Mouse (Mus musculus): ENCODE data around the gene Hspa4. TPM values are rescaled to one million over a fixed set of nuclear protein-coding genes. Genes with fewer than 3 reads are reported as not detected.

Hspa4 gene
- total and polyA plus RNA-seq, 3 experiments = 184 to 585 (median 363) TPM

DNA sequence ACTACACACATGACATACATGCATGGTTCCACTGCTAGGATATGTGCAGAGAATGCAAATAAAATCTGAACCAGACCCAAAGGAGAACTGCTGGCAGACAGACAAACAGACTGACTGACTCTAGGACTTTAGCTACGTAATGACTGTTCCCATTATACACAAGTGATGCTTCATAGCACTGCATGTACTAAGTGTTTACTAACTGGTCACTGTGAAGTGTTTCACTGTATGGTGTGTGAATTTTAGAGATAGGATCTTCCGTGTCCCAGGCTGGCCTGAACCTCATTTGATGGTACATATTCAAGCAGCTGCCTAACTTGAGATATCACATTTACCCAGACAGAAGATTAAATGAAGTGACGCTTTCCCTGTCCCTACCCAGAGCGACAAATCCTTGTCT lies 21.8 kb downstream of the Hspa4 start:
- Histone ChIP-seq H3K4me1 (ENCODE audit: control insufficient read depth in 1 of 2, insufficient read depth in 2 of 2) (peaks cover 0 to 5% of the 10 kb centered on the region in 2 experiments; a peak in 1 of 4 replicates), H3K4me2 (ENCODE audit: insufficient read depth, low read depth, poor library complexity, severe bottlenecking) (no peak overlapping the region), H3K9ac (ENCODE audit: insufficient read depth, low read depth) (no peak overlapping the region), H3K4me3 (replicated peaks in 1 of 3; ENCODE audit: low read depth in 2 of 3, low read length in 2 of 3, poor library complexity in 1 of 3) (no peak overlapping the region), H3K36me3 (replicated peaks in 1 of 2; ENCODE audit: control insufficient read depth in 1 of 2, insufficient read depth in 1 of 2, low read length in 1 of 2) (peaks cover 69 to 96% of the 10 kb centered on the region in 2 experiments), H3K79me2 (replicated peaks; ENCODE audit: control insufficient read depth, extremely low read depth, insufficient read depth, poor library complexity, severe bottlenecking) (peaks cover 72% of the 10 kb centered on the region), H3K27me3 (replicated peaks) (no peaks in the 10 kb centered on the region), H3K27ac (ENCODE audit: insufficient read depth, low read depth) (no peak overlapping the region), H3K9me3 (replicated peaks; ENCODE audit: low read length) (no peaks in the 10 kb centered on the region)
- no peak for DNase-seq (ENCODE audit: extremely low read depth)
- no peak for TF ChIP-seq MAX (IDR thresholded peaks at IDR 0.05; ENCODE audit: low read length)
- no peak for TF ChIP-seq USF2 (conservative IDR thresholded peaks at IDR 0.05; ENCODE audit: low read depth, low read length)
- no peak for TF ChIP-seq MXI1 (IDR thresholded peaks at IDR 0.05; ENCODE audit: low read depth, low read length)
- dilution Hi-C loops (cut with MboI; ENCODE audit: extremely low pct_ligation_motif_present, extremely low pct_unique_long_range_greater_than_20kb, low sequenced_read_pairs) = no loop called here
- in situ Hi-C loops (cut with MboI; ENCODE audit: low pct_ligation_motif_present, low pct_unique_long_range_greater_than_20kb, low sequenced_read_pairs) = no loop called here

- H3K4me3 ChIP-seq (replicated peaks in 1 of 3; ENCODE audit: low read depth in 2 of 3, low read length in 2 of 3, poor library complexity in 1 of 3) = no peak overlapping the region
- no peaks in the 10 kb centered on the region for H3K9me3 ChIP-seq (replicated peaks; ENCODE audit: low read length)
- H3K9ac ChIP-seq (ENCODE audit: insufficient read depth, low read depth) = no peak overlapping the region
- H3K79me2 ChIP-seq (replicated peaks; ENCODE audit: control insufficient read depth, extremely low read depth, insufficient read depth, poor library complexity, severe bottlenecking) = peaks cover 50% of the 10 kb centered on the region
- DNase-seq (ENCODE audit: extremely low read depth) = no peak
- H3K4me1 ChIP-seq (ENCODE audit: control insufficient read depth in 1 of 2, insufficient read depth in 2 of 2) = peaks cover 0 to 5% of the 10 kb centered on the region in 2 experiments; a peak in 1 of 4 replicates
- peaks cover 72 to 95% of the 10 kb centered on the region in 2 experiments for H3K36me3 ChIP-seq (replicated peaks in 1 of 2; ENCODE audit: control insufficient read depth in 1 of 2, insufficient read depth in 1 of 2, low read length in 1 of 2)
- TF ChIP-seq SIN3A (IDR thresholded peaks at IDR 0.05; ENCODE audit: low read length) (no peak), TBP (conservative IDR thresholded peaks at IDR 0.05; ENCODE audit: low read depth, low read length) (no peak), PAX5 (IDR thresholded peaks at IDR 0.05; ENCODE audit: low read length) (no peak), MEF2A (IDR thresholded peaks at IDR 0.05; ENCODE audit: borderline replicate concordance, low read depth, low read length) (no peak), ZMIZ1 (IDR thresholded peaks at IDR 0.05; ENCODE audit: low read depth, low read length) (no peak), MYC (IDR thresholded peaks at IDR 0.05; ENCODE audit: low read depth, low read length) (no peak), POLR2AphosphoS2 (IDR thresholded peaks at IDR 0.05; ENCODE audit: low read depth, low read length) (no peak), HCFC1 (IDR thresholded peaks at IDR 0.05; ENCODE audit: low read depth, low read length) (no peak), USF2 (conservative IDR thresholded peaks at IDR 0.05; ENCODE audit: low read depth, low read length) (no peak), KAT2A (IDR thresholded peaks at IDR 0.05; ENCODE audit: insufficient replicate concordance, low read length) (no peak), JUND (conservative IDR thresholded peaks at IDR 0.05; ENCODE audit: low read depth, low read length) (no peak), CTCF (conservative IDR thresholded peaks at IDR 0.05 in 1 of 2, IDR thresholded peaks at IDR 0.05 in 1 of 2; ENCODE audit: low read depth in 2 of 2, low read length in 2 of 2) (no peak), MAZ (IDR thresholded peaks at IDR 0.05; ENCODE audit: low read depth, low read length) (no peak), ELF1 (IDR thresholded peaks at IDR 0.05; ENCODE audit: low read depth, low read length) (no peak), ZKSCAN1 (IDR thresholded peaks at IDR 0.05; ENCODE audit: borderline replicate concordance, low read depth, low read length) (no peak), RAD21 (IDR thresholded peaks at IDR 0.05; ENCODE audit: low read depth, low read length) (no peak), TCF12 (IDR thresholded peaks at IDR 0.05; ENCODE audit: low read depth, low read length) (no peak), POLR2A (IDR thresholded peaks at IDR 0.05; ENCODE audit: low read depth, low read length) (no peak)
- dilution Hi-C loops (cut with MboI; ENCODE audit: extremely low pct_ligation_motif_present, extremely low pct_unique_long_range_greater_than_20kb, low sequenced_read_pairs) (no loop called here), in situ Hi-C loops (cut with MboI; ENCODE audit: low pct_ligation_motif_present, low pct_unique_long_range_greater_than_20kb, low sequenced_read_pairs) (no loop called here)
- H3K27me3 ChIP-seq (replicated peaks) = no peaks in the 10 kb centered on the region
- H3K4me2 ChIP-seq (ENCODE audit: insufficient read depth, low read depth, poor library complexity, severe bottlenecking) = no peak overlapping the region
- no peak overlapping the region for H3K27ac ChIP-seq (ENCODE audit: insufficient read depth, low read depth)
Observed at GRCm38 (mm10) chr11:53275358-53275757, 24.9 kb downstream of the Hspa4 start.
